Mouse (Mus musculus) heart, postnatal 0 days (tissue): ENCODE measurements around the gene Aldh3b1.

Source experiments
- CTCF ChIP-seq: IDR thresholded peaks from 2 replicates; pipeline ENCODE4 v1.5.1; 2016; ENCODE audit warnings: antibody characterized with exemption, control low read depth, low read depth
- EP300 ChIP-seq: IDR thresholded peaks from 2 replicates; pipeline ENCODE4 v1.6.1; 2016; ENCODE audit warnings: antibody characterized with exemption, low read depth

DNA sequence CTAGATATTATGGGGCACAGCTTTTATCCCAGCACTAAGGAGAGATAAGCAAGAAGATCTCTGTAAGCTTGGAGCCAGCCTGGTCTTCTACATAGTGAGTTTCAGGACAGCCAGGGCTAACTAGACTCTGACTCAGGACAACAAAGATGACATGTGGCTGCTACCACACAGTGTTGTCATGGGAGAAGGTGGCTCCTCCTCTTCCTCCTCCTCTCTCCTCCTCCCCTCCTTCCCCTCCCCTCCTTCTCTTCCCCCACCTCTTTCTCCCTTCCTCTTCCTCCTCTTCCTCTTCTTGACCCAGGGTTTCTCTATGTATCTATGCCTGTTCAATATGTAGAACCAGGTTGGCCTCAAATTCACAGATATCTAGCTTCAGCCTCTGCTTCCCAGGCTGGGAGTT, 21.9 kb upstream of the Aldh3b1 start:
- TF ChIP-seq CTCF = no peak
- TF ChIP-seq EP300 = no peak
